Mouse (Mus musculus) CH12.LX (cell line): Measurements from ENCODE around the gene Mrpl14. TPM values are rescaled to one million over a fixed set of nuclear protein-coding genes. Genes with fewer than 3 reads are reported as not detected.

Experiments used
- DNase-seq: peaks from one replicate; pipeline ENCODE4 v3.0.0-alpha.2; 2013; ENCODE audit errors: extremely low read depth
- H3K27ac ChIP-seq: 2 replicates; pipeline ENCODE4 v1.5.1; 2012; ENCODE audit warnings: low read depth, mild to moderate bottlenecking, control low read depth, moderate library complexity; ENCODE audit not compliant: insufficient read depth
- H3K27me3 ChIP-seq: replicated peaks from 2 replicates; pipeline ENCODE3; 2012; ENCODE audit warnings: inconsistent platforms
- H3K36me3 ChIP-seq, 2 experiments: replicated peaks in 1 of 2; 2 replicates each; pipeline versions ENCODE3 to v1.6.1; 2012; ENCODE audit warnings: inconsistent platforms in 1 of 2, low read length in 1 of 2, mild to moderate bottlenecking in 1 of 2, mixed read lengths in 1 of 2, moderate library complexity in 1 of 2; ENCODE audit not compliant: control insufficient read depth in 1 of 2, insufficient read depth in 1 of 2
- H3K4me1 ChIP-seq, 2 experiments: 2 replicates each; pipeline ENCODE4 v1.6.1; 2012; ENCODE audit warnings: inconsistent platforms in 1 of 2, moderate library complexity in 1 of 2; ENCODE audit not compliant: insufficient read depth in 2 of 2, control insufficient read depth in 1 of 2
- H3K4me2 ChIP-seq: 2 replicates; pipeline ENCODE4 v1.6.1; 2012; ENCODE audit warnings: low read depth, mild to moderate bottlenecking, control low read depth; ENCODE audit not compliant: poor library complexity, insufficient read depth, severe bottlenecking
- H3K4me3 ChIP-seq, 3 experiments: fragments of 150-350 bp in 1 of 3; sonication (generic) in 1 of 3; replicated peaks in 1 of 3; 2 replicates each; pipeline versions ENCODE3 to v1.5.1; 2011 to 2012; ENCODE audit warnings: low read depth in 2 of 3, low read length in 2 of 3, mild to moderate bottlenecking in 2 of 3, moderate library complexity in 2 of 3, control low read depth in 1 of 3, improper control_type of control experiment in 1 of 3, inconsistent platforms in 1 of 3, mixed read lengths in 1 of 3; ENCODE audit not compliant: poor library complexity in 1 of 3
- H3K79me2 ChIP-seq: replicated peaks from 2 replicates; pipeline ENCODE4 v1.6.1; 2012; ENCODE audit warnings: mild to moderate bottlenecking, moderate library complexity; ENCODE audit not compliant: control insufficient read depth, poor library complexity, insufficient read depth, severe bottlenecking; ENCODE audit errors: extremely low read depth
- H3K9ac ChIP-seq: 2 replicates; pipeline ENCODE4 v1.6.1; 2012; ENCODE audit warnings: low read depth, mild to moderate bottlenecking, control low read depth, moderate library complexity; ENCODE audit not compliant: insufficient read depth
- H3K9me3 ChIP-seq: replicated peaks from 2 replicates; pipeline ENCODE3; 2012; ENCODE audit warnings: low read length, inconsistent platforms, mixed read lengths
- BHLHE40 ChIP-seq: IDR thresholded peaks from 2 replicates; pipeline ENCODE4 v1.6.1; 2011; ENCODE audit warnings: mild to moderate bottlenecking, low read depth, low read length, improper control_type of control experiment
- CHD1 ChIP-seq: IDR thresholded peaks from 2 replicates; pipeline ENCODE4 v1.6.1; 2012; ENCODE audit warnings: low read depth, low read length, improper control_type of control experiment, inconsistent platforms
- CTCF ChIP-seq, 2 experiments: IDR thresholded peaks in 1 of 2; conservative IDR thresholded peaks in 1 of 2; 2 replicates each; pipeline ENCODE4 v1.5.1; 2011 to 2012; ENCODE audit warnings: low read depth in 2 of 2, low read length in 2 of 2, improper control_type of control experiment in 1 of 2, inconsistent platforms in 1 of 2, mild to moderate bottlenecking in 1 of 2, moderate library complexity in 1 of 2
- E2F4 ChIP-seq: IDR thresholded peaks from 2 replicates; pipeline ENCODE4 v1.6.1; 2011; ENCODE audit warnings: low read depth, low read length, improper control_type of control experiment; ENCODE audit not compliant: insufficient replicate concordance
- ELF1 ChIP-seq: IDR thresholded peaks from 2 replicates; pipeline ENCODE4 v1.6.1; 2014; ENCODE audit warnings: low read depth, mild to moderate bottlenecking, inconsistent platforms, low read length, improper control_type of control experiment
- EP300 ChIP-seq: IDR thresholded peaks from 2 replicates; pipeline ENCODE4 v1.6.1; 2011; ENCODE audit warnings: low read length, improper control_type of control experiment
- ETS1 ChIP-seq: conservative IDR thresholded peaks from 2 replicates; pipeline ENCODE4 v1.6.1; 2012; ENCODE audit warnings: low read depth, mild to moderate bottlenecking, inconsistent platforms, low read length, improper control_type of control experiment, moderate library complexity
- HCFC1 ChIP-seq: IDR thresholded peaks from 2 replicates; pipeline ENCODE4 v1.6.1; 2012; ENCODE audit warnings: low read depth, mild to moderate bottlenecking, inconsistent platforms, low read length, improper control_type of control experiment
- IRF4 ChIP-seq: IDR thresholded peaks from 2 replicates; pipeline ENCODE4 v1.6.1; 2014; ENCODE audit warnings: low read depth, mild to moderate bottlenecking, inconsistent platforms, low read length, improper control_type of control experiment
- KAT2A ChIP-seq: IDR thresholded peaks from 2 replicates; pipeline ENCODE4 v1.6.1; 2012; ENCODE audit warnings: low read length, improper control_type of control experiment, inconsistent platforms; ENCODE audit not compliant: insufficient replicate concordance
- MAX ChIP-seq: IDR thresholded peaks from 2 replicates; pipeline ENCODE4 v1.6.1; 2011; ENCODE audit warnings: low read length, improper control_type of control experiment
- MAZ ChIP-seq: IDR thresholded peaks from 2 replicates; pipeline ENCODE4 v1.6.1; 2012; ENCODE audit warnings: low read depth, mild to moderate bottlenecking, inconsistent platforms, low read length, improper control_type of control experiment, moderate library complexity
- MEF2A ChIP-seq: IDR thresholded peaks from 2 replicates; pipeline ENCODE4 v1.6.1; 2014; ENCODE audit warnings: low read depth, mild to moderate bottlenecking, inconsistent platforms, low read length, improper control_type of control experiment, borderline replicate concordance
- MXI1 ChIP-seq: IDR thresholded peaks from 2 replicates; pipeline ENCODE4 v1.6.1; 2011; ENCODE audit warnings: mild to moderate bottlenecking, low read depth, low read length, improper control_type of control experiment
- NELFE ChIP-seq: IDR thresholded peaks from 2 replicates; pipeline ENCODE4 v1.6.1; 2011; ENCODE audit warnings: low read depth, low read length, improper control_type of control experiment
- NRF1 ChIP-seq: IDR thresholded peaks from 2 replicates; pipeline ENCODE4 v1.6.1; 2014; ENCODE audit warnings: low read depth, mild to moderate bottlenecking, inconsistent platforms, low read length, improper control_type of control experiment, moderate library complexity
- POLR2A ChIP-seq: IDR thresholded peaks from 2 replicates; pipeline ENCODE4 v1.6.1; 2011; ENCODE audit warnings: low read depth, mild to moderate bottlenecking, improper control_type of control experiment, low read length
- POLR2AphosphoS2 ChIP-seq: IDR thresholded peaks from 2 replicates; pipeline ENCODE4 v1.6.1; 2011; ENCODE audit warnings: low read depth, low read length, improper control_type of control experiment
- RAD21 ChIP-seq: IDR thresholded peaks from 2 replicates; pipeline ENCODE4 v1.6.1; 2011; ENCODE audit warnings: low read depth, mild to moderate bottlenecking, low read length, improper control_type of control experiment, moderate library complexity
- SIN3A ChIP-seq: IDR thresholded peaks from 2 replicates; pipeline ENCODE4 v1.6.1; 2012; ENCODE audit warnings: low read length, improper control_type of control experiment, inconsistent platforms
- SMC3 ChIP-seq: IDR thresholded peaks from 2 replicates; pipeline ENCODE4 v1.6.1; 2011; ENCODE audit warnings: low read depth, low read length, improper control_type of control experiment
- TCF12 ChIP-seq: IDR thresholded peaks from 2 replicates; pipeline ENCODE4 v1.6.1; 2014; ENCODE audit warnings: low read depth, mild to moderate bottlenecking, inconsistent platforms, low read length, improper control_type of control experiment
- ZC3H11A ChIP-seq: IDR thresholded peaks from 2 replicates; pipeline ENCODE4 v1.6.1; 2012; ENCODE audit warnings: low read depth, mild to moderate bottlenecking, inconsistent platforms, low read length, improper control_type of control experiment
- dilution Hi-C: fragments of 300-500 bp; cut with MboI; formaldehyde crosslinking; loops from 2 replicates; pipeline ENCODE4 v1.14.3; 2020; ENCODE audit warnings: low sequenced_read_pairs; ENCODE audit not compliant: extremely low pct_unique_long_range_greater_than_20kb, extremely low pct_ligation_motif_present
- in situ Hi-C: fragments of 300-500 bp; cut with MboI; formaldehyde crosslinking; loops from 3 replicates; pipeline ENCODE4 v1.14.3; 2019; ENCODE audit warnings: low sequenced_read_pairs, low pct_ligation_motif_present, low pct_unique_long_range_greater_than_20kb, mixed read lengths
- polyA plus RNA-seq: library from polyadenylated mRNA; unstranded; fragments of >175 nt; gene quantifications from 2 replicates; pipeline ENCODE4 v1.2.1, GENCODE M21; 2012; ENCODE audit warnings: low read depth; ENCODE audit not compliant: insufficient read length
- total RNA-seq, 2 experiments: library from RNA; depleted of rRNA; stranded (reverse); fragments of 300-350 nt in 1 of 2; fragments of >200 nt in 1 of 2; gene quantifications; 2 replicates each; pipeline ENCODE4 v1.2.3; 2012 to 2014

The Mrpl14 gene
- total and polyA plus RNA-seq, 3 experiments: 46.1 to 62.5 (median 56.9) TPM

- DNase-seq: peak; percentile 73
- peak overlapping the region; percentile 55 to 58 (median 57) for H3K4me3 ChIP-seq
- H3K9ac ChIP-seq: peak overlapping the region; percentile 62; the same call in 1 of the 2 replicates
- TF ChIP-seq IRF4 (peak; percentile 51; the same call in 1 of the 2 replicates), MXI1 (peak; percentile 37; the same call in 1 of the 2 replicates), RAD21 (peak; percentile 69), HCFC1 (peak; percentile 42), ZC3H11A (peak; percentile 64), NRF1 (no peak; the same call in 1 of the 2 replicates), SMC3 (peak; percentile 95), E2F4 (no peak), POLR2AphosphoS2 (no peak), POLR2A (no peak), BHLHE40 (peak; percentile 41; the same call in 1 of the 2 replicates), MEF2A (0 out of 2 replicates have a peak, but pooled peaks have one; percentile 46), TCF12 (peak; percentile 47; the same call in 1 of the 2 replicates), MAX (peak; percentile 25; the same call in 1 of the 2 replicates), ELF1 (peak; percentile 57; the same call in 1 of the 2 replicates), MAZ (peak; percentile 77; the same call in 1 of the 2 replicates), KAT2A (no peak), ETS1 (no peak), CTCF (conservative IDR thresholded peaks at IDR 0.05 in 1 of 2, IDR thresholded peaks at IDR 0.05 in 1 of 2; ENCODE audit: low read depth in 2 of 2, low read length in 2 of 2) (peak; percentile 83 to 90), SIN3A (peak; percentile 48; the same call in 1 of the 2 replicates), NELFE (peak; percentile 42; the same call in 1 of the 2 replicates), EP300 (no peak), CHD1 (0 out of 2 replicates have a peak, but pooled peaks have one; percentile 60)
- no peak overlapping the region for H3K27ac ChIP-seq
- no peaks in the 10 kb centered on the region for H3K79me2 ChIP-seq
- H3K36me3 ChIP-seq: no peaks in the 10 kb centered on the region
- dilution Hi-C loops (no loop called here), in situ Hi-C loops (loop anchor here (5.0 to 10.0 kb wide), 2 partner anchors 297 to 379 kb away; partner anchors contain the start of genes Mrps18a and Vegfa)
- peaks cover 2 to 17% of the 10 kb centered on the region in 2 experiments for H3K4me1 ChIP-seq
- H3K4me2 ChIP-seq: peak overlapping the region; percentile 58
- peaks cover 83% of the 10 kb centered on the region for H3K27me3 ChIP-seq
- no peaks in the 10 kb centered on the region for H3K9me3 ChIP-seq
These were observed 49.5 kb downstream of the Mrpl14 start for GRCm38 (mm10) chr17:45735382-45736310.
